Mouse (Mus musculus): ENCODE data around the gene Ppp2r5e. TPM values are rescaled to one million over a fixed set of nuclear protein-coding genes. Genes with fewer than 3 reads are reported as not detected.

Gene Ppp2r5e
- 19.9 and 20.3 TPM in 2 replicates for polyA plus RNA-seq (2014; fragmentation: Nextera tagmentation; extraction: Ambion mirVana)

- TF ChIP-seq CTCF (IDR thresholded peaks at IDR 0.05; ENCODE audit: low read depth): 0 out of 2 replicates have a peak, but pooled peaks have one; percentile 1
- Histone ChIP-seq H3K4me2 (peak within 1 kb of the TSS; percentile 75), H3K4me1 (ENCODE audit: insufficient read depth) (peaks cover 5% of the 10 kb centered on the region; the same call in 1 of the 2 replicates), H3K27ac (ENCODE audit: low read depth) (peak within 1 kb of the TSS; percentile 96), H3K4me3 (ENCODE audit: low read depth, low read length) (peak within 1 kb of the TSS; percentile 98), H3K36me3 (ENCODE audit: insufficient read depth) (peaks cover 17% of the 10 kb centered on the region), H3K9me3 (ENCODE audit: low read depth, low read length) (no peaks in the 10 kb centered on the region), H3K27me3 (ENCODE audit: insufficient read depth, low read length) (no peaks in the 10 kb centered on the region), H3K9ac (peak within 1 kb of the TSS; percentile 97)
- ATAC-seq (ENCODE audit: insufficient read depth): peak; percentile 100
- peak; percentile 98 for DNase-seq
- under 1% methylated on average over 72 of the region's 72 CpGs for WGBS
Measured at GRCm38 (mm10) chr12:75596154-75597002, at the start of gene Ppp2r5e. TSS of gene Ppp2r5e (minus strand) at chr12:75596245.

GRCm38 (mm10) chr12:75645780-75646179, 49.7 kb upstream of the Ppp2r5e start:
- ATAC-seq (ENCODE audit: insufficient read depth): no peak
- H3K36me3 ChIP-seq (ENCODE audit: insufficient read depth): no peaks in the 10 kb centered on the region
- H3K4me1 ChIP-seq (ENCODE audit: insufficient read depth): no peaks in the 10 kb centered on the region
- no peak overlapping the region for H3K27ac ChIP-seq (ENCODE audit: low read depth)
- no peak overlapping the region for H3K4me2 ChIP-seq
- no peak overlapping the region for H3K4me3 ChIP-seq (ENCODE audit: low read depth, low read length)
- TF ChIP-seq CTCF (IDR thresholded peaks at IDR 0.05; ENCODE audit: low read depth): peak; percentile 48
- H3K9me3 ChIP-seq (ENCODE audit: low read depth, low read length): no peaks in the 10 kb centered on the region
- H3K27me3 ChIP-seq (ENCODE audit: insufficient read depth, low read length): no peaks in the 10 kb centered on the region
- H3K9ac ChIP-seq: no peak overlapping the region
- WGBS: 91% methylated on average over 1 of the region's 1 CpGs
- no peak for DNase-seq

- WGBS: 100% methylated on average over 1 of the region's 1 CpGs
- no peak overlapping the region for H3K27ac ChIP-seq (ENCODE audit: low read depth)
- no peak overlapping the region for H3K4me3 ChIP-seq (ENCODE audit: low read depth, low read length)
- no peaks in the 10 kb centered on the region for H3K27me3 ChIP-seq (ENCODE audit: insufficient read depth, low read length)
- no peaks in the 10 kb centered on the region for H3K4me1 ChIP-seq (ENCODE audit: insufficient read depth)
- ATAC-seq (ENCODE audit: insufficient read depth) (no peak), DNase-seq (peak; percentile 11)
- H3K9ac ChIP-seq: no peak overlapping the region
- TF ChIP-seq CTCF (IDR thresholded peaks at IDR 0.05; ENCODE audit: low read depth): no peak
- no peaks in the 10 kb centered on the region for H3K36me3 ChIP-seq (ENCODE audit: insufficient read depth)
- H3K4me2 ChIP-seq: no peak overlapping the region
- no peaks in the 10 kb centered on the region for H3K9me3 ChIP-seq (ENCODE audit: low read depth, low read length)
Measured at GRCm38 (mm10) chr12:75641726-75642125, 45.7 kb upstream of the Ppp2r5e start.

- no peak overlapping the region for H3K27ac ChIP-seq (ENCODE audit: low read depth)
- H3K9ac ChIP-seq: no peak overlapping the region
- H3K36me3 ChIP-seq (ENCODE audit: insufficient read depth): no peaks in the 10 kb centered on the region
- DNase-seq: no peak
- no peak overlapping the region for H3K4me2 ChIP-seq
- 81% methylated on average over 2 of the region's 2 CpGs for whole genome bisulfite sequencing
- ATAC-seq (ENCODE audit: insufficient read depth): no peak
- H3K4me3 ChIP-seq (ENCODE audit: low read depth, low read length): no peak overlapping the region
- no peaks in the 10 kb centered on the region for H3K27me3 ChIP-seq (ENCODE audit: insufficient read depth, low read length)
- no peaks in the 10 kb centered on the region for H3K9me3 ChIP-seq (ENCODE audit: low read depth, low read length)
- TF ChIP-seq CTCF (IDR thresholded peaks at IDR 0.05; ENCODE audit: low read depth): no peak
- H3K4me1 ChIP-seq (ENCODE audit: insufficient read depth): no peaks in the 10 kb centered on the region
Measured at GRCm38 (mm10) chr12:75638345-75638744, 42.3 kb upstream of the Ppp2r5e start.

- Histone ChIP-seq H3K4me2 (no peak overlapping the region), H3K36me3 (ENCODE audit: insufficient read depth) (peaks cover 7% of the 10 kb centered on the region; the same call in 1 of the 2 replicates), H3K4me1 (ENCODE audit: insufficient read depth) (no peaks in the 10 kb centered on the region), H3K27me3 (ENCODE audit: insufficient read depth, low read length) (no peaks in the 10 kb centered on the region), H3K9me3 (ENCODE audit: low read depth, low read length) (no peaks in the 10 kb centered on the region), H3K27ac (ENCODE audit: low read depth) (no peak overlapping the region), H3K4me3 (ENCODE audit: low read depth, low read length) (no peak overlapping the region), H3K9ac (no peak overlapping the region)
- ATAC-seq (ENCODE audit: insufficient read depth) (no peak), DNase-seq (no peak)
- TF ChIP-seq CTCF (IDR thresholded peaks at IDR 0.05; ENCODE audit: low read depth): no peak
- WGBS: 83% methylated on average over 3 of the region's 3 CpGs
Measured at GRCm38 (mm10) chr12:75637103-75637502, 41.1 kb upstream of the Ppp2r5e start.

GRCm38 (mm10) chr12:75635771-75636430, 39.9 kb upstream of the Ppp2r5e start:
- Histone ChIP-seq H3K9me3 (ENCODE audit: low read depth, low read length) (no peaks in the 10 kb centered on the region), H3K4me3 (ENCODE audit: low read depth, low read length) (no peak overlapping the region), H3K27me3 (ENCODE audit: insufficient read depth, low read length) (no peaks in the 10 kb centered on the region), H3K4me1 (ENCODE audit: insufficient read depth) (no peaks in the 10 kb centered on the region), H3K9ac (no peak overlapping the region), H3K4me2 (no peak overlapping the region), H3K36me3 (ENCODE audit: insufficient read depth) (peaks cover 7% of the 10 kb centered on the region; the same call in 1 of the 2 replicates), H3K27ac (ENCODE audit: low read depth) (no peak overlapping the region)
- TF ChIP-seq CTCF (IDR thresholded peaks at IDR 0.05; ENCODE audit: low read depth): no peak
- DNase-seq (no peak), ATAC-seq (ENCODE audit: insufficient read depth) (no peak)
- 77% methylated on average over 10 of the region's 10 CpGs for WGBS

- TF ChIP-seq CTCF (IDR thresholded peaks at IDR 0.05; ENCODE audit: low read depth): 0 out of 2 replicates have a peak, but pooled peaks have one; percentile 24
- ATAC-seq (ENCODE audit: insufficient read depth) (no peak), DNase-seq (no peak)
- no peaks in the 10 kb centered on the region for H3K27me3 ChIP-seq (ENCODE audit: insufficient read depth, low read length)
- H3K27ac ChIP-seq (ENCODE audit: low read depth): no peak overlapping the region
- H3K9me3 ChIP-seq (ENCODE audit: low read depth, low read length): no peaks in the 10 kb centered on the region
- peaks cover 7% of the 10 kb centered on the region; the same call in 1 of the 2 replicates for H3K36me3 ChIP-seq (ENCODE audit: insufficient read depth)
- no peaks in the 10 kb centered on the region for H3K4me1 ChIP-seq (ENCODE audit: insufficient read depth)
- no peak overlapping the region for H3K4me2 ChIP-seq
- H3K4me3 ChIP-seq (ENCODE audit: low read depth, low read length): no peak overlapping the region
- 58% methylated on average over 1 of the region's 1 CpGs for WGBS
- no peak overlapping the region for H3K9ac ChIP-seq
Measured at GRCm38 (mm10) chr12:75629618-75630017, 33.6 kb upstream of the Ppp2r5e start.
